Mouse (Mus musculus): ENCODE measurements around the gene Ankrd33. TPM values are rescaled to one million over a fixed set of nuclear protein-coding genes. Genes with fewer than 3 reads are reported as not detected.
A peak's percentile ranks its signal among the peaks of the same experiment; 100 is the strongest.

The Ankrd33 gene
- polyA plus RNA-seq, 1 experiment from 2014 or later = not detected

GRCm38 (mm10) chr15:101154700-101155616 lies 39.4 kb downstream of the Ankrd33 start:
- DNase-seq (ENCODE audit: low spot score) (no peak), ATAC-seq (replicated peaks; ENCODE audit: low FRiP score) (0 out of 2 replicates have a peak, but pooled peaks have one; percentile 20)
- Histone ChIP-seq H3K27me3 (replicated peaks; ENCODE audit: control insufficient read depth, insufficient read depth, low read length) (no peaks in the 10 kb centered on the region), H3K4me3 (ENCODE audit: low read depth, low read length) (no peak overlapping the region), H3K27ac (ENCODE audit: low read depth, low read length) (no peak overlapping the region), H3K4me2 (no peak overlapping the region), H3K9ac (ENCODE audit: low read depth, low read length) (no peak overlapping the region), H3K4me1 (replicated peaks; ENCODE audit: control insufficient read depth, insufficient read depth, low read length) (peaks cover 12% of the 10 kb centered on the region), H3K9me3 (ENCODE audit: control insufficient read depth, low read length) (no peaks in the 10 kb centered on the region), H3K36me3 (ENCODE audit: control insufficient read depth, insufficient read depth, low read length) (no peaks in the 10 kb centered on the region)
- 53% methylated on average over 7 of the region's 7 CpGs for WGBS

GRCm38 (mm10) chr15:101160128-101160527 lies 44.6 kb downstream of the Ankrd33 start:
- H3K36me3 ChIP-seq (ENCODE audit: control insufficient read depth, insufficient read depth, low read length) = no peaks in the 10 kb centered on the region
- no peaks in the 10 kb centered on the region; the same call in 1 of the 2 replicates for H3K27me3 ChIP-seq (replicated peaks; ENCODE audit: control insufficient read depth, insufficient read depth, low read length)
- WGBS = 11% methylated on average over 1 of the region's 1 CpGs
- H3K9ac ChIP-seq (ENCODE audit: low read depth, low read length) = no peak overlapping the region
- H3K4me1 ChIP-seq (replicated peaks; ENCODE audit: control insufficient read depth, insufficient read depth, low read length) = peaks cover 14% of the 10 kb centered on the region
- H3K27ac ChIP-seq (ENCODE audit: low read depth, low read length) = no peak overlapping the region
- ATAC-seq (replicated peaks; ENCODE audit: low FRiP score) = no peak
- DNase-seq (ENCODE audit: low spot score) = no peak
- H3K4me2 ChIP-seq = peak overlapping the region; percentile 21; the same call in 1 of the 2 replicates
- H3K4me3 ChIP-seq (ENCODE audit: low read depth, low read length) = no peak overlapping the region
- H3K9me3 ChIP-seq (ENCODE audit: control insufficient read depth, low read length) = no peaks in the 10 kb centered on the region

- ATAC-seq (replicated peaks; ENCODE audit: low FRiP score) = no peak
- Histone ChIP-seq H3K27ac (ENCODE audit: low read depth, low read length) (no peak overlapping the region), H3K36me3 (ENCODE audit: control insufficient read depth, insufficient read depth, low read length) (no peaks in the 10 kb centered on the region), H3K4me2 (no peak overlapping the region), H3K4me1 (replicated peaks; ENCODE audit: control insufficient read depth, insufficient read depth, low read length) (peaks cover 14% of the 10 kb centered on the region), H3K4me3 (ENCODE audit: low read depth, low read length) (no peak overlapping the region), H3K9ac (ENCODE audit: low read depth, low read length) (no peak overlapping the region), H3K27me3 (replicated peaks; ENCODE audit: control insufficient read depth, insufficient read depth, low read length) (no peaks in the 10 kb centered on the region; the same call in 1 of the 2 replicates), H3K9me3 (ENCODE audit: control insufficient read depth, low read length) (no peaks in the 10 kb centered on the region)
- no peak for DNase-seq (ENCODE audit: low spot score)
- 42% methylated on average over 7 of the region's 7 CpGs for WGBS
These were observed 45.0 kb downstream of the Ankrd33 start for GRCm38 (mm10) chr15:101160591-101160990.

GRCm38 (mm10) chr15:101161534-101161933 lies 46.0 kb downstream of the Ankrd33 start:
- 83% methylated on average over 7 of the region's 7 CpGs for WGBS
- Histone ChIP-seq H3K9me3 (ENCODE audit: control insufficient read depth, low read length) (no peaks in the 10 kb centered on the region), H3K4me2 (no peak overlapping the region), H3K27me3 (replicated peaks; ENCODE audit: control insufficient read depth, insufficient read depth, low read length) (no peaks in the 10 kb centered on the region; the same call in 1 of the 2 replicates), H3K36me3 (ENCODE audit: control insufficient read depth, insufficient read depth, low read length) (no peaks in the 10 kb centered on the region), H3K27ac (ENCODE audit: low read depth, low read length) (no peak overlapping the region), H3K4me1 (replicated peaks; ENCODE audit: control insufficient read depth, insufficient read depth, low read length) (peaks cover 17% of the 10 kb centered on the region), H3K9ac (ENCODE audit: low read depth, low read length) (no peak overlapping the region), H3K4me3 (ENCODE audit: low read depth, low read length) (no peak overlapping the region)
- no peak for DNase-seq (ENCODE audit: low spot score)
- no peak for ATAC-seq (replicated peaks; ENCODE audit: low FRiP score)

GRCm38 (mm10) chr15:101163056-101163458 lies 47.5 kb downstream of the Ankrd33 start:
- Histone ChIP-seq H3K9ac (ENCODE audit: low read depth, low read length) (no peak overlapping the region), H3K4me2 (no peak overlapping the region), H3K27ac (ENCODE audit: low read depth, low read length) (no peak overlapping the region), H3K9me3 (ENCODE audit: control insufficient read depth, low read length) (no peaks in the 10 kb centered on the region), H3K36me3 (ENCODE audit: control insufficient read depth, insufficient read depth, low read length) (no peaks in the 10 kb centered on the region), H3K4me1 (replicated peaks; ENCODE audit: control insufficient read depth, insufficient read depth, low read length) (peaks cover 17% of the 10 kb centered on the region), H3K27me3 (replicated peaks; ENCODE audit: control insufficient read depth, insufficient read depth, low read length) (no peaks in the 10 kb centered on the region; the same call in 1 of the 2 replicates), H3K4me3 (ENCODE audit: low read depth, low read length) (no peak overlapping the region)
- no peak for ATAC-seq (replicated peaks; ENCODE audit: low FRiP score)
- DNase-seq (ENCODE audit: low spot score) = no peak
- 55% methylated on average over 15 of the region's 15 CpGs for whole genome bisulfite sequencing

GRCm38 (mm10) chr15:101163854-101164253 lies 48.3 kb downstream of the Ankrd33 start:
- ATAC-seq (replicated peaks; ENCODE audit: low FRiP score) = no peak

GRCm38 (mm10) chr15:101164291-101164690 lies 48.7 kb downstream of the Ankrd33 start:
- WGBS = 68% methylated on average over 5 of the region's 5 CpGs
- no peak overlapping the region for H3K27ac ChIP-seq (ENCODE audit: low read depth, low read length)
- DNase-seq (ENCODE audit: low spot score) (no peak), ATAC-seq (replicated peaks; ENCODE audit: low FRiP score) (no peak)
- no peaks in the 10 kb centered on the region for H3K9me3 ChIP-seq (ENCODE audit: control insufficient read depth, low read length)
- no peak overlapping the region for H3K4me2 ChIP-seq
- H3K36me3 ChIP-seq (ENCODE audit: control insufficient read depth, insufficient read depth, low read length) = no peaks in the 10 kb centered on the region
- peaks cover 23% of the 10 kb centered on the region for H3K4me1 ChIP-seq (replicated peaks; ENCODE audit: control insufficient read depth, insufficient read depth, low read length)
- no peak overlapping the region for H3K9ac ChIP-seq (ENCODE audit: low read depth, low read length)
- H3K4me3 ChIP-seq (ENCODE audit: low read depth, low read length) = no peak overlapping the region
- no peaks in the 10 kb centered on the region; the same call in 1 of the 2 replicates for H3K27me3 ChIP-seq (replicated peaks; ENCODE audit: control insufficient read depth, insufficient read depth, low read length)

More at GRCm38 (mm10) chr15:101163854-101164253, 48.3 kb downstream of the Ankrd33 start:
- DNase-seq (ENCODE audit: low spot score) = no peak
- no peak overlapping the region for H3K4me3 ChIP-seq (ENCODE audit: low read depth, low read length)
- 42% methylated on average over 5 of the region's 5 CpGs for WGBS
- no peak overlapping the region for H3K27ac ChIP-seq (ENCODE audit: low read depth, low read length)
- no peaks in the 10 kb centered on the region for H3K9me3 ChIP-seq (ENCODE audit: control insufficient read depth, low read length)
- no peak overlapping the region for H3K9ac ChIP-seq (ENCODE audit: low read depth, low read length)
- H3K4me2 ChIP-seq = no peak overlapping the region
- peaks cover 18% of the 10 kb centered on the region for H3K4me1 ChIP-seq (replicated peaks; ENCODE audit: control insufficient read depth, insufficient read depth, low read length)
- H3K27me3 ChIP-seq (replicated peaks; ENCODE audit: control insufficient read depth, insufficient read depth, low read length) = no peaks in the 10 kb centered on the region; the same call in 1 of the 2 replicates
- no peaks in the 10 kb centered on the region for H3K36me3 ChIP-seq (ENCODE audit: control insufficient read depth, insufficient read depth, low read length)

- Histone ChIP-seq H3K27ac (ENCODE audit: low read depth, low read length) (no peak overlapping the region), H3K4me2 (no peak overlapping the region), H3K4me1 (replicated peaks; ENCODE audit: control insufficient read depth, insufficient read depth, low read length) (peaks cover 34% of the 10 kb centered on the region), H3K4me3 (ENCODE audit: low read depth, low read length) (no peak overlapping the region), H3K9me3 (ENCODE audit: control insufficient read depth, low read length) (no peaks in the 10 kb centered on the region), H3K36me3 (ENCODE audit: control insufficient read depth, insufficient read depth, low read length) (no peaks in the 10 kb centered on the region), H3K9ac (ENCODE audit: low read depth, low read length) (no peak overlapping the region), H3K27me3 (replicated peaks; ENCODE audit: control insufficient read depth, insufficient read depth, low read length) (no peaks in the 10 kb centered on the region; the same call in 1 of the 2 replicates)
- DNase-seq (ENCODE audit: low spot score) (no peak), ATAC-seq (replicated peaks; ENCODE audit: low FRiP score) (no peak)
- WGBS = 46% methylated on average over 16 of the region's 16 CpGs
These were observed 50.3 kb downstream of the Ankrd33 start for GRCm38 (mm10) chr15:101165658-101166437.

Data from liver, embryonic 11.5 days (tissue).